Mouse (Mus musculus): Measurements from ENCODE around the gene Gm12184. TPM values are rescaled to one million over a fixed set of nuclear protein-coding genes. Genes with fewer than 3 reads are reported as not detected.

Gene Gm12184
- polyA plus RNA-seq, 1 experiment from 2014 or later: 2.3 TPM

- WGBS: 11% methylated on average over 16 of the region's 16 CpGs
- Histone ChIP-seq H3K4me1 (peaks cover 12% of the 10 kb centered on the region), H3K27ac (peak overlapping the region; percentile 77), H3K9me3 (0 out of 2 replicates have a peak, but pooled peaks cover 4% of the 10 kb centered on the region), H3K36me3 (replicated peaks) (no peaks in the 10 kb centered on the region), H3K4me3 (peak overlapping the region; percentile 52), H3K27me3 (ENCODE audit: poor library complexity, severe bottlenecking) (no peaks in the 10 kb centered on the region)
- DNase-seq (ENCODE audit: extremely low spot score, low spot score): peak; percentile 75
These were observed 38.0 kb downstream of the Gm12184 start for GRCm38 (mm10) chr11:48788311-48789089.

- peak overlapping the region; percentile 36; the same call in 1 of the 2 replicates for H3K27ac ChIP-seq
These were observed 38.8 kb downstream of the Gm12184 start for GRCm38 (mm10) chr11:48787455-48788211.

DNA sequence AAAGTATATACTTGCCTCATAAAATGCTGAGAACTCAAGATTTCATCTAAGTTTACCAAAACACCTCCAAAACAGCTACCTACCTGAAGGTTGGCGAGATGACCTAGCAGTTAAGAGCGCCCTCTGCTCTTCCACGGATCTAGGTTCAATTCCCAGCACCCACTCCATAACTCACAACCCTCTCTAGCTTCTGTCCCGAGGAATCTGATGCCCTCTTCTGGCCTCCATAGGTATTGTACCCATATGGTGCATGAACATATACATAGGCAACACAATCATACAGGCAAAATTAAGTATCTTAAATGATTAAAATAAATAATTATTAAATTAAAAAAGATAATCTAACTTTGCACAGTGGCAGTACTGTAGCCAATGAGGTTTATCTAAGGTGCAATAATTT lies 44.2 kb downstream of the Gm12184 start:
- no peak overlapping the region for H3K27ac ChIP-seq
- H3K27me3 ChIP-seq (ENCODE audit: poor library complexity, severe bottlenecking): no peaks in the 10 kb centered on the region
- 84% methylated on average over 4 of the region's 4 CpGs for WGBS
- no peak for DNase-seq (ENCODE audit: extremely low spot score, low spot score)
- no peak overlapping the region for H3K4me3 ChIP-seq
- H3K4me1 ChIP-seq: no peaks in the 10 kb centered on the region
- no peaks in the 10 kb centered on the region for H3K36me3 ChIP-seq (replicated peaks)
- H3K9me3 ChIP-seq: 0 out of 2 replicates have a peak, but pooled peaks cover 4% of the 10 kb centered on the region

More at GRCm38 (mm10) chr11:48787455-48788211, 38.8 kb downstream of the Gm12184 start:
- Histone ChIP-seq H3K4me3 (peak overlapping the region; percentile 52), H3K4me1 (peaks cover 12% of the 10 kb centered on the region), H3K9me3 (0 out of 2 replicates have a peak, but pooled peaks cover 4% of the 10 kb centered on the region), H3K36me3 (replicated peaks) (no peaks in the 10 kb centered on the region), H3K27me3 (ENCODE audit: poor library complexity, severe bottlenecking) (no peaks in the 10 kb centered on the region)
- WGBS: 51% methylated on average over 10 of the region's 10 CpGs
- no peak for DNase-seq (ENCODE audit: extremely low spot score, low spot score)

DNA sequence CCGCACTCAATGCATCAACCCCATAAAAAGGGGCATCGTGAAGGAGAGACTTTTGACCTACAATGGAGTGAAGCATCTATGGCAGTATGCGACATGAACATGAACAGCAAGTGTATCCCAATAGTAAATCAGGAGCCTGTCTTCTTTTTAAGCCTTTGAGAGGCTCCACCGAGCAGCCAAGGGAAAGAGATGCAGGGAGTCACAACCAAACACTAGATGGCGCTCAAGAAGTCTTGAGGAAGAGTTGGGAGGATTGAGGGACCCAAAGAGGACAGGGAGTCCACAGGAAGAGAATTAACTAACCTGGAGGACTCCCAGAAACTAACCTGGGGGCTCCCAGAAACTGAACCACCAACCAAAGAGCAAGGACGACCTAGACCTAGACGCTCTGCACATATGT lies 47.0 kb downstream of the Gm12184 start:
- no peak for DNase-seq (ENCODE audit: extremely low spot score, low spot score)
- no peak overlapping the region for H3K4me3 ChIP-seq
- H3K27ac ChIP-seq: no peak overlapping the region
- H3K27me3 ChIP-seq (ENCODE audit: poor library complexity, severe bottlenecking): no peaks in the 10 kb centered on the region
- no peaks in the 10 kb centered on the region for H3K36me3 ChIP-seq (replicated peaks)
- WGBS: 39% methylated on average over 7 of the region's 7 CpGs
- H3K9me3 ChIP-seq: no peaks in the 10 kb centered on the region
- H3K4me1 ChIP-seq: no peaks in the 10 kb centered on the region

- no peaks in the 10 kb centered on the region for H3K36me3 ChIP-seq (replicated peaks)
These were observed 49.2 kb downstream of the Gm12184 start for GRCm38 (mm10) chr11:48777303-48777702.

GRCm38 (mm10) chr11:48776664-48777063 lies 49.8 kb downstream of the Gm12184 start:
- H3K27ac ChIP-seq: no peak overlapping the region
- no peak for DNase-seq (ENCODE audit: extremely low spot score, low spot score)
- no peak overlapping the region for H3K4me3 ChIP-seq
- no peaks in the 10 kb centered on the region for H3K4me1 ChIP-seq
- H3K9me3 ChIP-seq: no peaks in the 10 kb centered on the region
- no peaks in the 10 kb centered on the region for H3K36me3 ChIP-seq (replicated peaks)
- 46% methylated on average over 9 of the region's 9 CpGs for WGBS
- H3K27me3 ChIP-seq (ENCODE audit: poor library complexity, severe bottlenecking): no peaks in the 10 kb centered on the region

More at GRCm38 (mm10) chr11:48777303-48777702, 49.2 kb downstream of the Gm12184 start:
- 94% methylated on average over 9 of the region's 9 CpGs for WGBS
- no peak for DNase-seq (ENCODE audit: extremely low spot score, low spot score)
- Histone ChIP-seq H3K4me3 (no peak overlapping the region), H3K27me3 (ENCODE audit: poor library complexity, severe bottlenecking) (no peaks in the 10 kb centered on the region), H3K9me3 (no peaks in the 10 kb centered on the region), H3K4me1 (no peaks in the 10 kb centered on the region), H3K27ac (no peak overlapping the region)

GRCm38 (mm10) chr11:48775483-48775882 lies 51.0 kb downstream of the Gm12184 start:
- DNase-seq (ENCODE audit: extremely low spot score, low spot score): peak; percentile 54
- WGBS: 5% methylated on average over 7 of the region's 7 CpGs
- Histone ChIP-seq H3K27ac (no peak overlapping the region), H3K4me1 (no peaks in the 10 kb centered on the region), H3K9me3 (no peaks in the 10 kb centered on the region), H3K36me3 (replicated peaks) (no peaks in the 10 kb centered on the region), H3K4me3 (no peak overlapping the region), H3K27me3 (ENCODE audit: poor library complexity, severe bottlenecking) (no peaks in the 10 kb centered on the region)

Other genes starting within 250 kb of the Gm12184 start
- 850 and 861 TPM in 2 replicates for gene Rack1, start 26.3 kb downstream of the Gm12184 start, polyA plus RNA-seq (2016; fragmentation: Nextera tagmentation; extraction: Ambion mirVana)
- 4.0 and 4.6 TPM in 2 replicates for gene Trim41, start 9.3 kb downstream of the Gm12184 start, polyA plus RNA-seq (2016; fragmentation: Nextera tagmentation; extraction: Ambion mirVana)
- gene Trim7, start 515 bp downstream of the Gm12184 start, polyA plus RNA-seq (2016; fragmentation: Nextera tagmentation; extraction: Ambion mirVana): 0.07 and 0.31 TPM in 2 replicates
- 1.2 and 1.6 TPM in 2 replicates for gene Irgm1, start 45.0 kb upstream of the Gm12184 start, polyA plus RNA-seq (2016; fragmentation: Nextera tagmentation; extraction: Ambion mirVana)
- gene Gm5431, start 75.6 kb upstream of the Gm12184 start, polyA plus RNA-seq (2016; fragmentation: Nextera tagmentation; extraction: Ambion mirVana): 0.06 TPM in 1 of 2 replicates, not detected in the other
- gene Psme2b, start 119.5 kb upstream of the Gm12184 start, polyA plus RNA-seq (2016; fragmentation: Nextera tagmentation; extraction: Ambion mirVana): 1.4 and 1.5 TPM in 2 replicates
- not detected in 2 replicates for gene Olfr56, start 152.2 kb upstream of the Gm12184 start, polyA plus RNA-seq (2016; fragmentation: Nextera tagmentation; extraction: Ambion mirVana)
- 0.22 and 0.45 TPM in 2 replicates for gene 9930111J21Rik1, start 152.7 kb upstream of the Gm12184 start, polyA plus RNA-seq (2016; fragmentation: Nextera tagmentation; extraction: Ambion mirVana)
- gene Gm12185, start 165.6 kb upstream of the Gm12184 start, polyA plus RNA-seq (2016; fragmentation: Nextera tagmentation; extraction: Ambion mirVana): not detected in 2 replicates
- not detected in 2 replicates for gene Tgtp1, start 167.5 kb upstream of the Gm12184 start, polyA plus RNA-seq (2016; fragmentation: Nextera tagmentation; extraction: Ambion mirVana)
- gene 9930111J21Rik2, start 224.6 kb upstream of the Gm12184 start, polyA plus RNA-seq (2016; fragmentation: Nextera tagmentation; extraction: Ambion mirVana): 0.12 and 0.32 TPM in 2 replicates
- gene Tgtp2, start 237.6 kb upstream of the Gm12184 start, polyA plus RNA-seq (2016; fragmentation: Nextera tagmentation; extraction: Ambion mirVana): not detected in 2 replicates
- gene Ifi47, start 249.9 kb upstream of the Gm12184 start, polyA plus RNA-seq (2016; fragmentation: Nextera tagmentation; extraction: Ambion mirVana): 0.12 and 0.62 TPM in 2 replicates

All from forebrain, embryonic 10.5 days (tissue).